Mouse (Mus musculus) thymus, postnatal 14 days (tissue): ENCODE measurements around the gene Aprt.

Experiments used
- DNase-seq: peaks from one replicate; pipeline ENCODE4 v3.0.0; 2021

The Aprt gene

GRCm38 (mm10) chr8:122526526-122527170 lies 50.1 kb downstream of the Aprt start:
- peak; percentile 42 for DNase-seq

GRCm38 (mm10) chr8:122526084-122526483 lies 50.6 kb downstream of the Aprt start:
- DNase-seq, result no peak

GRCm38 (mm10) chr8:122525004-122525403 lies 51.7 kb downstream of the Aprt start:
- no peak for DNase-seq
